Mouse (Mus musculus): ENCODE data around the gene Pax4. TPM values are rescaled to one million over a fixed set of nuclear protein-coding genes. Genes with fewer than 3 reads are reported as not detected.

Pax4 gene
- total RNA-seq, 4 experiments from 2014 or later: not detected

DNA sequence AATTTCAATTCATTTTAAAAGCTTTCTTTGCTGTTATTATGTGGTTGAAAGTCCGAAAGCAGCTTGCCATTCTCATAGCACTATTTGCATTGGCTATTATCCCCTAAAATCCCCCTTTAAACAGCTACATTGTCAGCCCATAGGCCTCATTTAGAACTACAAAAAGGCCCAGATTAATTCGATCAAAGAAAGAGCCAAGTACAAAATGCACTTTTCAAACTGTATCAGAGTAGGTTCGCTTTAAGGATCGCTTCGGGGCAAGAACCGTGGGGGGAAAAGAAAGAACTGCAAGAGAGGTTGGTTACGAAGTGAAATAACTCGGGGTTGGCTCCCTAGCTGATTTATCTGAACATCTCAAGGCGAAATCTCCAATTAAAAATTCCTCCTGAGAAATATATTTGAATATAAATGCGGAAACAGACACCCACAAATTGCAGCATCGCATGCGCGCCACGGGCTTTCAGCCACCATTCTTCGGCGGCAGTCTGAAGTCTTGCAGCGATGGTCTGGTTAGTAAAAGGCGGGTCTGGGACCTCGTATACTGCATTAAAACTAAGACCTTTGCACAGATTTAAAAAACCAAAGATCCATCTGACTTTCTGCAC is 52.2 kb downstream of the Pax4 start:
- DNase-seq: no peak

DNA sequence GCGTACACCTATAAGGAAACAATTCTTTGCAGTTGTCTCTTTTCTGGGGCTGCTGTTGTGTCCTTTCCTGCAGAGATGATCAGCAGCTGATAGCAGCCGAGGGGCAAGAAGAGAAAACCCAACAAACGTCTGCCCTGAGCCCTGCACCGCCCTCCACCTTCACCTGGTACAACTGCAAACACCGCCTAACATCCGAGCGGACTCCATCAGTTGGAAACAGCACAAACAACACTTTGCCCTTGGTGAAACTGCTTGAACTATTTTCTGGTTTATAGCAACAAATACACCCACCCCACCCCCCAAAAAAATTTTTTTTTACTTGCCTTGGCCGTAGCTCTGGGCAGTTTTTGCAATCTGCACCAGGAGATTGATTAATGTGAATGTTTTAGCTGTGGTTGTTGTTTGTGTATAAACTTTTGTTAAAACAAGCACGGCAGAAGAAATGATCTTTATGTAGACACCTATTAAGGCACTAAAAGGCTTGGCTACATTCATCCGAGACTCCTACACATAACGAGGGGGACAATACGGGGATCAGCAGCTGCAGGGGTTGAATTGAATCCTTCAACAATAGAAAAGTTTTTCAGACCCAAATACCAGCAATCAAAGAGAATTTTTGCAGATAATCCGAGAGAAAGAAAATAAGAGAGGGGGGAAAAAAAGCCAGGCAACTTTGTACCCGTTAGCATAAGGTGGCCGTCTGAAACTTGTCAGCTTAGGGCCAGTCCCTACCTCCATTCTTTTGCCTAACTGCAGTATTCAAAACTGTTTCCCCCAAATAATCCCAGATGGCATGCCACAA is 52.9 kb downstream of the Pax4 start:
- DNase-seq: no peak

Other genes starting within 250 kb of the Pax4 start
- gene Zfp800, start 51.3 kb downstream of the Pax4 start, total RNA-seq (2022): 10 to 100 TPM; 23.5 to 27.8 (median 23.9) TPM
- gene Arf5, start 25.8 kb downstream of the Pax4 start, total RNA-seq (2022): 100 to 1,000 TPM; 150 to 160 (median 155) TPM
- gene Fscn3, start 21.6 kb downstream of the Pax4 start, total RNA-seq (2022): under 1 TPM in 1 of 4 experiments, not detected in 3; 0.16 TPM
- 10 to 100 TPM; 17.4 to 20.6 (median 18.6) TPM for gene Gcc1, start 21.0 kb downstream of the Pax4 start, total RNA-seq (2022)
- 100 to 1,000 TPM; 152 to 181 (median 176) TPM for gene Snd1, start 25.8 kb upstream of the Pax4 start, total RNA-seq (2022)